Mouse (Mus musculus) myocyte (in vitro differentiated cells): ENCODE results near the gene Colec11.

Source experiments
- CEBPB ChIP-seq: IDR thresholded peaks from 2 replicates; pipeline ENCODE4 v1.6.1; 2011; ENCODE audit warnings: mild to moderate bottlenecking, moderate library complexity; ENCODE audit not compliant: poor library complexity, insufficient read depth, severe bottlenecking
- E2F4 ChIP-seq: IDR thresholded peaks from one replicate; pipeline ENCODE4 v1.6.1; 2011; ENCODE audit warnings: mild to moderate bottlenecking, control low read depth, moderate library complexity; ENCODE audit not compliant: insufficient read depth
- MAX ChIP-seq: IDR thresholded peaks from one replicate; pipeline ENCODE4 v1.6.1; 2011; ENCODE audit warnings: low read depth, mild to moderate bottlenecking, control low read depth
- POLR2A ChIP-seq: IDR thresholded peaks from one replicate; pipeline ENCODE4 v1.6.1; 2011; ENCODE audit warnings: low read depth, mild to moderate bottlenecking, control low read depth, moderate library complexity; ENCODE audit not compliant: insufficient read length
- POLR2AphosphoS2 ChIP-seq: IDR thresholded peaks from one replicate; pipeline ENCODE4 v1.6.1; 2011; ENCODE audit warnings: low read depth, control low read depth; ENCODE audit not compliant: insufficient read length
- TCF12 ChIP-seq: IDR thresholded peaks from one replicate; pipeline ENCODE4 v1.6.1; 2011; ENCODE audit warnings: mild to moderate bottlenecking, control low read depth; ENCODE audit not compliant: poor library complexity, insufficient read depth, severe bottlenecking
- USF1 ChIP-seq: IDR thresholded peaks from one replicate; pipeline ENCODE4 v1.6.1; 2011; ENCODE audit warnings: low read depth, mild to moderate bottlenecking, control low read depth, moderate library complexity

DNA sequence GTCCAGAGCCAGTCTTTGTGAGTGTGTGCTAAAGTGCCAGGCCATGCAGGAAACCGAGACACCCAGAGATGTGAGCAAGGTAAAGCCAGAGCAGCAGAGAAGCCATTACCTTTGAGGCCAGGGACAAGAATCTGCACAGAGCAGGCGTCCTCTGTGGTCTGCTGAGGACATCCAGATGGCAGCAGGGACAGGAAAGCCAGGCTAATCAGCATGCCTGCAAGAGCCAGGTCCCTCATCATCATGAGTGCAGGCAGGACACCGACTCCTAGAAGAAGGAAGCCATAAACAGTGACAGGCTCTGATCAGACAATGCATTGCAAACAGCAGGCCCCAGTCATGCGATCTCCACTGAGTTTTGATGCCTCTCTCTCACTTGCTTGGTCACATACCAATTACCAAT, 5.9 kb downstream of the Colec11 start:
- TF ChIP-seq MAX: no peak
- TF ChIP-seq USF1: no peak
- no peak for TF ChIP-seq TCF12
- no peak for TF ChIP-seq POLR2A
- TF ChIP-seq E2F4: no peak
- TF ChIP-seq CEBPB: no peak
- no peak for TF ChIP-seq POLR2AphosphoS2
